Mouse (Mus musculus): Measurements from ENCODE around the gene Rcor3.

Gene Rcor3

GRCm38 (mm10) chr1:192137926-192138910 lies at the start of gene Rcor3:
TSS of gene Rcor3 (minus strand) at chr1:192138062.
- DNase-seq (ENCODE audit: low read depth, low spot score) = peak; percentile 63

DNA sequence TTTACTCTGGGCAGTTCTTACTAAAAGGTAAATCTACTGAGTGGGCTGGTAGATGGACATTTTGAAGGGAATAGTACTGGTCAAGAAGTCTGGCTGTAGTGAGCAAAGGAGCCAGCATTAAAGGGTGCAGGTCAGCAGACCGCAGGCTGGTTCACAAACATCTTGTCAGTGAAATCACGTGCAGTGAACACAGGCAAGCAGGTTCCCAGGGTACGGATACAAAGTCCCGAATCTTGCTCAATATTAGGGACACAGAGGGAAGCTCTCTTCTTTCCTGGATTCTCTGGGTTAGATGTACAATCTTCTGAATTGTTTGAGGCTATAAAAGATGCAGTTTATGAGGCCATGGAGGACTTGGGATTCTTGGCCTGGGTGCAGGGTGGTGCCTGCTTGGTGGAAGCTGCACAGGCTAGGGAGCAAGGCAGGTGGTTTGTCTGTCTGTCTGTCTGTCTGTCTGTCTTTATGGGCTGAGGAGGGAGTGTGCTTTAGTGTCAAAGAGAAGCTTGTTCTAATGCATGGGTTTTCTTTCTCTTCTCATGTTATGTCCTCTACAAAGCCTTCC lies 43.9 kb upstream of the Rcor3 start:
- no peak for DNase-seq (ENCODE audit: low read depth, low spot score)

DNA sequence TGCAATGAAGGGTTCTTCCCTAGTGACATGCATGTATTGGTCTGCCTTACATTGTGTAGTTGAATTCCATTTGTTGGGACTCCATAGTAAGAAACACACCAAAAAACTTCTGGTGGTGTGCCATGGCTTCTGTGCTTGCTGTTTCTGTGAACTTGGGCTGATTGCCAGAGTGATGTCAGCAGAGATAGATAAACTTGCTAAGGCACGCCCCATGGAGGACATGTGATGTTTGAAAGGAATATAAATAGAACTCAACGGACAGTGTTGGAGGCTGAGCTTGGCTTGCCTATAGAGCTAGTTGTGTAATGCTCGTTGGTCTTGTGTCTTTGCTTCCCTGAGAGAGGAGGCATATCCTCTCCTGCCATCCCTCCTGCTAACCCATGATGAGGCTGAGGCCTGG lies 42.0 kb upstream of the Rcor3 start:
- no peak for DNase-seq (ENCODE audit: low read depth, low spot score)

DNA sequence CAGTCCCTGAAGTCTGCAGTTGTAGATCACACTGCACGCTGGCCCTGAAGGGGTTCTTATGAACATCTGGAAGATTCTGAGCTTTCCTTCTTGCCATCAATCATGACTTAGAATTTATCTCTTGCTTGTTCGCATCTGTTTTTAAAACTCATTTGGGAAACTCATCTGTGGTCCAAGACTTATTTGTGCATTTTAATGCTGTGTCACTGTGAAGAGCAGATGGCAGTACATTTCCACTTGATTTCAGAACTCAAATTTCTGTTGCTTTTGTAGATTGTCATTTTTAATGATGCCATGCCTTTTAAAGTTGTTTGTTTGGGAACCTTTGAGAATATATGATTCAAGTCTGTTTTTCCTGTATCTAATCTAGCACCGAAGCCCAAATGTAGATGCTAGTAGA lies 33.6 kb upstream of the Rcor3 start:
- no peak for DNase-seq (ENCODE audit: low read depth, low spot score)

- DNase-seq (ENCODE audit: low read depth, low spot score) = no peak
Measured at GRCm38 (mm10) chr1:192151179-192151578, 13.3 kb upstream of the Rcor3 start.

- DNase-seq (ENCODE audit: low read depth, low spot score) = no peak
Measured at GRCm38 (mm10) chr1:192140313-192140712, 2.5 kb upstream of the Rcor3 start.

GRCm38 (mm10) chr1:192137291-192137925 lies 454 bp downstream of the Rcor3 start:
- peak; percentile 54 for DNase-seq (ENCODE audit: low read depth, low spot score)

- DNase-seq (ENCODE audit: low read depth, low spot score) = peak; percentile 89
Measured at GRCm38 (mm10) chr1:192136561-192137290, 1.1 kb downstream of the Rcor3 start.

DNA sequence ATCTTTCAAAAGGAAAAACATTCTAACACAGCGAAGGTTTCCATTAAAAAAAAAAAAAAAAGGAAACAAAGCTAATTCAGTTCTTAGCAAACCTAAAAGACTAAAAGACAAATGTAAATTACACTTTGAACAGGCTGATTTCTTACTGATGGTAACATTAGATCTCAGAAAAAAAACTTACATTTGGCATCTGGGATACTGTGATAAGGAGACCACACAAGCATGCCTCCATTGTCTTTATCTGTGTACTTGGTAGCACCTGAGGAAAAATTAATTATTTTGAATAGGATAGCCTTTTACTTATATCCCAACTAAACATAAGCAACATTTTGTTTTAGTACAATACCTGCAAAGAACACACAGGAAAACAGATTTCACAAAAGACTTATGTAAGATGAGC lies 7.7 kb downstream of the Rcor3 start:
- no peak for DNase-seq (ENCODE audit: low read depth, low spot score)

GRCm38 (mm10) chr1:192128343-192128742 lies 9.5 kb downstream of the Rcor3 start:
- no peak for DNase-seq (ENCODE audit: low read depth, low spot score)

DNA sequence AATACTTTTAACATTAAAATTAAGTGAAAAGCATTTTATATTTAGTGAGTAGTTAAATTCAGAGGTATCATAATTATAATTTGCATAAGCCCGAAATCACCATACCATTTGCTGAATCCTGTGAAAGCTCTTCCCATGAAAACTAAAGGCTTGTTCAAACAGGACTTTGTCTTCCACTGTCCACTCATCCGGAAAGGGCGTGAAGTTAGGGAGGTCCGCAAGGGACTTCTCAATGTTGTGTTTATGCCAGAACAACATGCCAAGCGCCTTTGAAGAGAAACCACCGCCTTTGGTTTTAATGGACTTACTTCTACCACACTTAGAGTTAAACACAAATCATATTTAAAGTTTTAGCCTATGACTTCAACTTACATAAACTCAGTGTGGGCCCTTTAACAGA lies 12.1 kb downstream of the Rcor3 start:
- no peak for DNase-seq (ENCODE audit: low read depth, low spot score)

DNA sequence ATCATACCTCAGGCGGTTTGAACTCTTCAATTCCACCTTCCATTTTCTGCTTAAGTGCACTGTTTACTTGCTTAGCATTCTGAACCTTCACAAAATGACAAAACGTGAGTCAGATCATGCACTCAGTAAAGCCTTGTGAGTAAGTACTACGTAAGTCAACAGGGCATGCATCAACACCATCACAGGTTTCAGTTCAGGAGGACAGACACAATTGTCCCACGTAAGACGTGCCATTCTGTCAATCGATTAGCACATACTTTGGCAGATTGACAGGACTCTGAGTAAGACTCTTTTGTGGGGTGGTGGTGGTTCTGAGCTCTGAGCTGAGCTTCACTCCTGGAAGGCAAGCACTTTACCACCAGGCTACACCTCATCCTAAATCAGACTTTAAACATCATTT lies 21.6 kb downstream of the Rcor3 start:
- no peak for DNase-seq (ENCODE audit: low read depth, low spot score)

- DNase-seq (ENCODE audit: low read depth, low spot score) = no peak
Measured at GRCm38 (mm10) chr1:192115378-192115777, 22.5 kb downstream of the Rcor3 start.

DNA sequence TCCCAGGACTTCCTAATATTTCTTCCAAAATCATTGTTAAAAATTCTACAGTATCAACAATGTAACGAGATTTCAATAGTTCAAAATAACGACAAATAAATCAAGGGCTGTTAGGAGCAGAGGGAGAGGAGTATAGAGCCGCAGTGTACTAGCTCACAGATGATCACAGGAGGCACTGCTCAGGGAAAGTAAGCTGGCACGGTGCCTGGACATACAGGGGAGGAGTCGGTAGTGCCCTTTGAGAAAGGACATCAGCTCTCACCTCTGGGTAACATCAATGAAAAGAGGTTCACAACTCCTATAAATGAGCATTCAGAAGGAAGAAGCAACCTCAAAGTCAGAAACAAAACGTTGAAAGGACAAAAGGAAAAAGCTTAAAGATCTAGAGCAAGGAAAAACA lies 28.7 kb downstream of the Rcor3 start:
- no peak for DNase-seq (ENCODE audit: low read depth, low spot score)

GRCm38 (mm10) chr1:192107352-192107751 lies 30.5 kb downstream of the Rcor3 start:
- DNase-seq (ENCODE audit: low read depth, low spot score) = peak; percentile 57

DNA sequence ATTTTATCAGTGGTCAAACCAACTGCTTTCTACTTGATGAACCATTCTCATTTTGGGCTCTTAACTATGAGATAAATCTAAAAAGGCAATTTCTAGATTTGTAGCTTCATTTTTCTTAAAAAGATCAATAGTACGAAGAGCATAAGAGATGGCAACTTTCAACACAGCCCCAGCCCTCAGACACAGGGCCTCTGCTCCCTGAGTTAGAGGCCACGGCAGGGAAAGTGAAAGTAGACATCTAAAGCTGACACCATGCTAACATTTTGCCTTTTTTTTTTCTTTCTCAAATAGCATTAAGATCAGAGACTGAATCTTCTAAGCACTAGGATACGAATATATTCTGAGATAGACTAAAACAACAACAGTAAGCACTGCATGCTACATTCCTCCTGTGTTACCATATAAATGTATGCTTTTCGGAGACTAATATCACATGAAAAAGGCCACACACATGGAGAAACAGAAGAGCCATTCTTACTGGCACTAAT lies 31.9 kb downstream of the Rcor3 start:
- DNase-seq (ENCODE audit: low read depth, low spot score) = no peak

DNA sequence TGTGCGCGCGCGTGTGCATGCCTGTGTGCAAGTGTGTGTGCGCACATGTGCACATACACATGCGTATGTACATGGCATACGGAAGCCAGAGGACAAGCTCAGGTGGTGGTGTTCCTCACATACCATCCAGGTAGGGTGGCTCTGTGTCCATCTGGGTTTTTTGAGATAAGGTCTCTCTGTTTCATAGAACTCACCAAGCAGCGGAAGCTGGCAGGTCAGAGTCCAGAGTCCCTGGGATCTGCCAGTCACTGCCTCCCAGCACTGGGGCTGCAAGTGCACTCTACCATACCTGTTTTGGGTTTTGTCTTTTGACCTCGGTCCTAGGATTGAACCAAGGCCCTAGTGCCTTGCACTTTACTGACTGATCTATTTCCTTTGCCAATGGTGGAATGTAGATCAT lies 33.8 kb downstream of the Rcor3 start:
- DNase-seq (ENCODE audit: low read depth, low spot score) = no peak

DNA sequence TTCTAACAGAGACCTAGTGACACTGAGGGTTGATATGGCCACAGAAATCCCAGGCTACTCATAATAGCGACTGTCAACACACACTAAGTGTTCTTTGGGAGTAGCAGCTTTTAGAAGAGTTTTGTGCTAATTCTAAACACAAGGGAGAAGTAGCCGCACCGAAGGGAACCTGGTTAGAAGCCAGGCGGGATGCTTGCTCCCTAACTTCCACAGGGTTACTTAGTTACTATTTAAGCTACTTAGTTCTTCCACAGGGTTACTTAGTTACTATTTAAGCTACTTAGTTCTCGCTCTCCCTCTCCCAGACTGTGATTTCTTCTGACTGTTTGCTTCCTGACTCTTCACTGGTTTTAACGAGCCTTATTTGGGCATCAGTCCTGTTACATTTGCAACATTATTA lies 34.7 kb downstream of the Rcor3 start:
- DNase-seq (ENCODE audit: low read depth, low spot score) = no peak

- peak; percentile 66 for DNase-seq (ENCODE audit: low read depth, low spot score)
Measured at GRCm38 (mm10) chr1:192101359-192101758, 36.5 kb downstream of the Rcor3 start.

- DNase-seq (ENCODE audit: low read depth, low spot score) = no peak
Measured at GRCm38 (mm10) chr1:192100742-192101141, 37.1 kb downstream of the Rcor3 start.

DNA sequence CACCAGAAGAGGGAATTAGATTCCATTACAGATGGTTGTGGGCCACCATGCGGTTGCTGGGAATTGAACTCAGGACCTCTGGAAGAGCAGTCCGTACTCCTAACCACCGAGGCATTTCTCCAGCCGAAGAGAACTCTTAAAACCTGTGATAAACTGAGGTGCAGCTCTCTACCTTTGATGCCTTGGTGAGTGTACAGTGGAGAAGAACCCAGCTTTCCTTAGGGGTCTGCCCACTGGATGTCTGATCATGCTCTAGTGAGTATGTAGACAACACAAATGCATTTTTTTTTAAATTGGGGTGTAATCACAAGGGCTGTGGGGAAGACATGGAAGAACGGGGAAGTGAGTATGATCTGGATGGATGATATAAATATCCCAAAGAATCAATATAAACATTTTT lies 42.2 kb downstream of the Rcor3 start:
- no peak for DNase-seq (ENCODE audit: low read depth, low spot score)
